Mouse (Mus musculus) heart, postnatal 36 days (tissue): Measurements from ENCODE around the gene Map2k2. TPM values are rescaled to one million over a fixed set of nuclear protein-coding genes. Genes with fewer than 3 reads are reported as not detected.
A peak's percentile ranks its signal among the peaks of the same experiment; 100 is the strongest.
"Not testable (repeated sequence)": the region's sequence is repeated elsewhere in the genome, so short reads cannot be mapped to it uniquely, and the experiment has no call there.

Experiments used
- DNase-seq, 2 experiments: peaks; one replicate each; pipeline ENCODE4 v3.0.0; 2021 to 2022
- intact Hi-C: fragments of 180-260 bp; cut with DNase I; formaldehyde crosslinking; loops from one replicate; pipeline ENCODE4 v1.15.1; 2025
- total RNA-seq, 2 experiments: library from RNA; stranded (reverse); gene quantifications; 2 replicates each; pipeline ENCODE4 v1.2.3; 2021

Map2k2 gene
- total RNA-seq, result 100 to 1,000 TPM; 113 to 125 TPM

- intact Hi-C loops, result no loop called here
- peak; percentile 98 to 99 for DNase-seq
Observed at GRCm38 (mm10) chr10:81105565-81106112, at the start of gene Map2k2. Gene Map2k2, plus strand, starts transcription at chr10:81105915.

- intact Hi-C loops, result no loop called here
- peak; percentile 20 to 24 for DNase-seq
Observed at GRCm38 (mm10) chr10:81057406-81058130, 48.1 kb upstream of the Map2k2 start.

- intact Hi-C loops, result no loop called here
- DNase-seq, result no peak
Observed at GRCm38 (mm10) chr10:81058896-81059295, 46.8 kb upstream of the Map2k2 start.

- DNase-seq, result peak; percentile 98 to 99
- intact Hi-C loops, result no loop called here
Observed at GRCm38 (mm10) chr10:81059603-81060543, 45.8 kb upstream of the Map2k2 start, which contains the start of gene Sgta. Gene Sgta, minus strand, starts transcription at chr10:81060181.

- intact Hi-C loops, result no loop called here
- DNase-seq, result no peak
Observed at GRCm38 (mm10) chr10:81062710-81063109, 43.0 kb upstream of the Map2k2 start.

- intact Hi-C loops, DNase-seq: not testable (repeated sequence)
Observed at GRCm38 (mm10) chr10:81064519-81064918, 41.2 kb upstream of the Map2k2 start.

- intact Hi-C loops, result no loop called here
- DNase-seq, result no peak
Observed at GRCm38 (mm10) chr10:81068706-81069105, 37.0 kb upstream of the Map2k2 start.

GRCm38 (mm10) chr10:81069836-81070235, 35.9 kb upstream of the Map2k2 start, which contains the start of gene Thop1:
Gene Thop1, plus strand, starts transcription at chr10:81070035.
- DNase-seq, result peak; percentile 93 to 95
- intact Hi-C loops, result no loop called here

- DNase-seq, result no peak
- intact Hi-C loops, result no loop called here
Observed at GRCm38 (mm10) chr10:81072290-81072689, 33.4 kb upstream of the Map2k2 start.

GRCm38 (mm10) chr10:81073464-81073863, 32.3 kb upstream of the Map2k2 start:
- intact Hi-C loops, result no loop called here
- no peak for DNase-seq

- DNase-seq, result no peak
- intact Hi-C loops, result no loop called here
Observed at GRCm38 (mm10) chr10:81075734-81076133, 30.0 kb upstream of the Map2k2 start.

- intact Hi-C loops, result no loop called here
- DNase-seq, result no peak
Observed at GRCm38 (mm10) chr10:81076356-81076755, 29.4 kb upstream of the Map2k2 start.

- DNase-seq, result no peak
- intact Hi-C loops, result no loop called here
Observed at GRCm38 (mm10) chr10:81077916-81078315, 27.8 kb upstream of the Map2k2 start.

- intact Hi-C loops, result no loop called here
- no peak for DNase-seq
Observed at GRCm38 (mm10) chr10:81080008-81080655, 25.6 kb upstream of the Map2k2 start.

GRCm38 (mm10) chr10:81082168-81082960, 23.4 kb upstream of the Map2k2 start:
- peak; percentile 72 to 80 for DNase-seq
- intact Hi-C loops, result loop anchor here (1.0 to 2.0 kb wide), 2 partner anchors 66 to 82 kb away; no protein-coding TSS in a partner anchor

- DNase-seq, result peak in 1 of 2 experiments; percentile 32
- intact Hi-C loops, result no loop called here
Observed at GRCm38 (mm10) chr10:81087021-81087420, 18.7 kb upstream of the Map2k2 start.

GRCm38 (mm10) chr10:81089216-81089615, 16.5 kb upstream of the Map2k2 start:
- DNase-seq, result no peak
- intact Hi-C loops, result no loop called here

GRCm38 (mm10) chr10:81090621-81091020, 15.1 kb upstream of the Map2k2 start:
- intact Hi-C loops, result no loop called here
- DNase-seq, result no peak

- intact Hi-C loops, result no loop called here
- peak; percentile 40 to 57 for DNase-seq
Observed at GRCm38 (mm10) chr10:81092465-81093250, 13.1 kb upstream of the Map2k2 start.
